Mouse (Mus musculus) forebrain, embryonic 14.5 days (tissue): Measurements from ENCODE around the gene Myo1h. TPM values are rescaled to one million over a fixed set of nuclear protein-coding genes. Genes with fewer than 3 reads are reported as not detected.

Experiments
- ATAC-seq: fragments of 200-750 bp; cut with Nextera tagmentation; 2 replicates; pipeline ENCODE4 v1.8.0; 2017; ENCODE audit warnings: mild to moderate bottlenecking, moderate library complexity
- DNase-seq: peaks from one replicate; pipeline ENCODE4 v3.0.0-alpha.2; 2015; ENCODE audit warnings: low spot score
- H3K27ac ChIP-seq: fragments of 300-500 bp; sonication (generic); 2 replicates; pipeline ENCODE4 v1.5.1; 2014; ENCODE audit warnings: low read depth, mild to moderate bottlenecking, control low read depth, low read length, moderate library complexity
- H3K27me3 ChIP-seq: fragments of 300-500 bp; sonication (generic); replicated peaks from 2 replicates; pipeline ENCODE4 v1.6.1; 2014; ENCODE audit warnings: low read length, control low read depth, mixed read lengths; ENCODE audit not compliant: control insufficient read depth, insufficient read depth
- H3K36me3 ChIP-seq: fragments of 300-500 bp; sonication (generic); 2 replicates; pipeline ENCODE4 v1.6.1; 2014; ENCODE audit warnings: low read length, control low read depth; ENCODE audit not compliant: control insufficient read depth, insufficient read depth
- H3K4me1 ChIP-seq: fragments of 300-500 bp; sonication (generic); 2 replicates; pipeline ENCODE4 v1.6.1; 2014; ENCODE audit warnings: antibody characterized with exemption, low read length, control low read depth; ENCODE audit not compliant: control insufficient read depth, insufficient read depth
- H3K4me2 ChIP-seq: fragments of 300-500 bp; sonication (generic); 2 replicates; pipeline ENCODE4 v1.6.1; 2014; ENCODE audit warnings: mild to moderate bottlenecking, control low read depth, low read length
- H3K4me3 ChIP-seq: fragments of 300-500 bp; sonication (generic); 2 replicates; pipeline ENCODE4 v1.5.1; 2014; ENCODE audit warnings: low read depth, low read length, control low read depth
- H3K9ac ChIP-seq: fragments of 300-500 bp; sonication (generic); 2 replicates; pipeline ENCODE4 v1.6.1; 2014; ENCODE audit warnings: mild to moderate bottlenecking, low read length, control low read depth, moderate library complexity
- H3K9me3 ChIP-seq: fragments of 300-500 bp; sonication (generic); replicated peaks from 2 replicates; pipeline ENCODE4 v1.6.1; 2016; ENCODE audit warnings: low read length, control low read depth, mixed read lengths; ENCODE audit not compliant: control insufficient read depth
- WGBS: fragments of 180-500 bp; shearing (Covaris S2); extraction: QIAGEN DNeasy Blood & Tissue Kit; methylation state at CpG from one replicate; pipeline ENCODE4 v1.1.7; 2014; 5-methylcytosine and 5-hydroxymethylcytosine counted together
- polyA plus RNA-seq: library from polyadenylated mRNA; unstranded; fragments of >200 nt; fragmentation: Nextera tagmentation; extraction: Ambion mirVana; gene quantifications from 2 replicates; pipeline ENCODE4 v1.2.1, GENCODE M21; 2014

The Myo1h gene
- polyA plus RNA-seq, 1 experiment from 2014 or later, result 0.36 TPM

- H3K4me2 ChIP-seq, result no peak overlapping the region
- WGBS, result 66% methylated on average over 7 of the region's 7 CpGs
- H3K9ac ChIP-seq, result no peak overlapping the region
- no peaks in the 10 kb centered on the region; the same call in 1 of the 2 replicates for H3K4me1 ChIP-seq
- H3K36me3 ChIP-seq, result no peaks in the 10 kb centered on the region
- peaks cover 32% of the 10 kb centered on the region for H3K27me3 ChIP-seq
- no peak overlapping the region for H3K4me3 ChIP-seq
- DNase-seq (no peak), ATAC-seq (no peak)
- H3K9me3 ChIP-seq, result no peaks in the 10 kb centered on the region
- H3K27ac ChIP-seq, result no peak overlapping the region
These were observed 19.5 kb upstream of the Myo1h start for GRCm38 (mm10) chr5:114269499-114269898.

- H3K36me3 ChIP-seq, result no peaks in the 10 kb centered on the region
- H3K9ac ChIP-seq, result no peak overlapping the region
- no peak overlapping the region for H3K4me3 ChIP-seq
- DNase-seq (no peak), ATAC-seq (no peak)
- 26% methylated on average over 12 of the region's 12 CpGs for WGBS
- H3K27me3 ChIP-seq, result peaks cover 37% of the 10 kb centered on the region
- H3K4me1 ChIP-seq, result no peaks in the 10 kb centered on the region; the same call in 1 of the 2 replicates
- H3K4me2 ChIP-seq, result no peak overlapping the region
- H3K9me3 ChIP-seq, result no peaks in the 10 kb centered on the region
- H3K27ac ChIP-seq, result no peak overlapping the region
These were observed 19.0 kb upstream of the Myo1h start for GRCm38 (mm10) chr5:114269984-114270383.

GRCm38 (mm10) chr5:114273693-114274402 is 15.1 kb upstream of the Myo1h start, which contains the start of gene Foxn4:
TSS of gene Foxn4 (minus strand) at chr5:114273807.
- ATAC-seq (no peak), DNase-seq (peak; percentile 49)
- Histone ChIP-seq H3K9ac (0 out of 2 replicates have a peak within 1 kb of the TSS, but pooled peaks have one; percentile 17), H3K36me3 (no peaks in the 10 kb centered on the region), H3K4me3 (peak within 1 kb of the TSS; percentile 28), H3K27me3 (peaks cover 70% of the 10 kb centered on the region), H3K9me3 (no peaks in the 10 kb centered on the region), H3K4me1 (peaks cover under 1% of the 10 kb centered on the region; the same call in 1 of the 2 replicates), H3K27ac (no peak within 1 kb of the TSS), H3K4me2 (peak within 1 kb of the TSS; percentile 58)
- under 1% methylated on average over 55 of the region's 56 CpGs for WGBS

- no peak overlapping the region for H3K27ac ChIP-seq
- WGBS, result 3% methylated on average over 8 of the region's 8 CpGs
- DNase-seq, result no peak
- peaks cover 70% of the 10 kb centered on the region for H3K27me3 ChIP-seq
- no peaks in the 10 kb centered on the region for H3K36me3 ChIP-seq
- H3K4me3 ChIP-seq, result no peak overlapping the region
- no peaks in the 10 kb centered on the region for H3K9me3 ChIP-seq
- no peak for ATAC-seq
- no peak overlapping the region for H3K9ac ChIP-seq
- peaks cover 8% of the 10 kb centered on the region for H3K4me1 ChIP-seq
- H3K4me2 ChIP-seq, result no peak overlapping the region
These were observed 13.6 kb upstream of the Myo1h start for GRCm38 (mm10) chr5:114275339-114275738.

- WGBS, result 13% methylated on average over 16 of the region's 16 CpGs
- peaks cover 8% of the 10 kb centered on the region for H3K4me1 ChIP-seq
- H3K9ac ChIP-seq, result no peak overlapping the region
- H3K27ac ChIP-seq, result no peak overlapping the region
- no peak for ATAC-seq
- H3K4me3 ChIP-seq, result no peak overlapping the region
- no peak for DNase-seq
- no peaks in the 10 kb centered on the region for H3K9me3 ChIP-seq
- peaks cover 74% of the 10 kb centered on the region for H3K27me3 ChIP-seq
- no peak overlapping the region for H3K4me2 ChIP-seq
- H3K36me3 ChIP-seq, result no peaks in the 10 kb centered on the region
These were observed 13.0 kb upstream of the Myo1h start for GRCm38 (mm10) chr5:114275991-114276390.

GRCm38 (mm10) chr5:114279382-114280143 is 9.4 kb upstream of the Myo1h start:
- DNase-seq, result peak; percentile 59
- no peaks in the 10 kb centered on the region for H3K36me3 ChIP-seq
- H3K27ac ChIP-seq, result 0 out of 2 replicates have a peak overlapping the region, but pooled peaks have one; percentile 9
- WGBS, result 18% methylated on average over 12 of the region's 12 CpGs
- H3K27me3 ChIP-seq, result peaks cover 44% of the 10 kb centered on the region
- no peak for ATAC-seq
- H3K4me3 ChIP-seq, result no peak overlapping the region
- H3K4me1 ChIP-seq, result peaks cover 10% of the 10 kb centered on the region
- no peak overlapping the region for H3K9ac ChIP-seq
- H3K4me2 ChIP-seq, result peak overlapping the region; percentile 26; the same call in 1 of the 2 replicates
- H3K9me3 ChIP-seq, result no peaks in the 10 kb centered on the region

GRCm38 (mm10) chr5:114282346-114282745 is 6.6 kb upstream of the Myo1h start:
- Histone ChIP-seq H3K4me3 (no peak overlapping the region), H3K4me2 (no peak overlapping the region), H3K27ac (no peak overlapping the region), H3K9me3 (no peaks in the 10 kb centered on the region), H3K27me3 (peaks cover 17% of the 10 kb centered on the region), H3K36me3 (no peaks in the 10 kb centered on the region), H3K9ac (no peak overlapping the region), H3K4me1 (peaks cover 11% of the 10 kb centered on the region)
- ATAC-seq (no peak), DNase-seq (no peak)
- 59% methylated on average over 6 of the region's 6 CpGs for WGBS

GRCm38 (mm10) chr5:114284604-114285397 is 4.2 kb upstream of the Myo1h start:
- H3K4me3 ChIP-seq, result no peak overlapping the region
- peaks cover 6% of the 10 kb centered on the region; the same call in 1 of the 2 replicates for H3K27me3 ChIP-seq
- peak overlapping the region; percentile 58; the same call in 1 of the 2 replicates for H3K27ac ChIP-seq
- no peaks in the 10 kb centered on the region for H3K36me3 ChIP-seq
- H3K4me2 ChIP-seq, result peak overlapping the region; percentile 7; the same call in 1 of the 2 replicates
- H3K9ac ChIP-seq, result no peak overlapping the region
- H3K4me1 ChIP-seq, result peaks cover 7% of the 10 kb centered on the region
- 23% methylated on average over 13 of the region's 13 CpGs for WGBS
- ATAC-seq, result peak; percentile 75
- H3K9me3 ChIP-seq, result no peaks in the 10 kb centered on the region
- peak; percentile 78 for DNase-seq
